Mouse (Mus musculus): Measurements from ENCODE around the gene Ano1. TPM values are rescaled to one million over a fixed set of nuclear protein-coding genes. Genes with fewer than 3 reads are reported as not detected.

Ano1 gene
- polyA plus RNA-seq, 1 experiment from 2014 or later, result 4.2 TPM

DNA sequence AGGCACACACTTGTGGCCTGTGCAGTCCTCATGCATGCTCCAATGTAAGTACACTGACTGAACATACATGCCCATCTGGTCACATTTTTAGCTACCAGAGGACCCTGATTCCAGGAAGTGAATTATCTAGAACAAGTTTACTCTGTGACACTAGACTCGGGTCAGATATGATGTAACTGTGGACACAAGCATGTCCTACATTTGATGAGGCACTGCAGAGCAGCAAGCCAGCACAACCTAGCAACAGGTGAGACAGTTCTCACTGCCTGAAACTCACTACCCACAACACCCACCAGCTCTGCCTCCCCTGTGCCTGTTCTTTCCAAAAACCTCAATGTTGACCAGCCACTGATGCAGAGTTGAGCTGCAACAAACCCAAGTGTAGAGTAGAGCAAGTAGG, 201.0 kb downstream of the Ano1 start:
- Histone ChIP-seq H3K4me1 (peaks cover 38% of the 10 kb centered on the region), H3K27ac (replicated peaks) (no peak overlapping the region), H3K36me3 (peaks cover 27% of the 10 kb centered on the region), H3K4me2 (no peak overlapping the region), H3K4me3 (replicated peaks) (no peak overlapping the region), H3K27me3 (replicated peaks) (0 out of 2 replicates have a peak, but pooled peaks cover 7% of the 10 kb centered on the region), H3K9ac (replicated peaks) (no peak overlapping the region), H3K9me3 (replicated peaks) (no peaks in the 10 kb centered on the region)
- WGBS, result 88% methylated on average over 1 of the region's 1 CpGs
- no peak for ATAC-seq (ENCODE audit: low FRiP score)

DNA sequence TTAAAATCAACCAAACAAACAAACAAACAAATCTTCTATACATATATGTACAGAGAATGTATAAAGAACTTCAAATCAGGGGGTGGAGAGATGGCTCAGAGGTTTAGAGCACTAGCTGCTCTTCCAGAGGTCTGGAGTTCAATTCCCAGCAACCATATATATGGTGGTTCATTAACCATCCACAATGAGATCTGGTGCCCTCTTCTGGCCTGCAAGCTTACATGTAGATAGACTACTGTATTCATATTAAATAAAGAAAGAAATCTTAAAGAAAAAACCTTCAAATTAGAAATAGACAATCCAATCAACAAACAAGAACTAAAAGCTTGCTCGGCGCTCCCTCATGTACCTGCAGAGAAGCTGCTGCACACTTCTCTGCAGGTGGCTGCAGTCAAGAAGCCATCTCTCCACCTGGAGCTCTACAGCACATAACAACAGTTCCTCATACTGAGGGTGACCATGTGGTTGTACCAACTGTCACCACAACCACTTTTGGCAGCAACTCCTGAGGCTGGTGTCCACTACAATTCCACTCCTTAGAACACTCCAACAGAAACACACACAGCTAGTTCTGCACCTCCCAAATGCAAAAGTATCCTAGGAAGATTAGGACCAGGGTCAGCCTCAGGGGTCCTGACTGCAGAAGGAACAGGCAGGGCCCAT, 201.7 kb downstream of the Ano1 start:
- Histone ChIP-seq H3K4me1 (peaks cover 41% of the 10 kb centered on the region), H3K9ac (replicated peaks) (no peak overlapping the region), H3K4me3 (replicated peaks) (no peak overlapping the region), H3K36me3 (peaks cover 27% of the 10 kb centered on the region), H3K27me3 (replicated peaks) (no peaks in the 10 kb centered on the region), H3K27ac (replicated peaks) (no peak overlapping the region), H3K9me3 (replicated peaks) (no peaks in the 10 kb centered on the region), H3K4me2 (no peak overlapping the region)
- 99% methylated on average over 2 of the region's 2 CpGs for WGBS
- no peak for ATAC-seq (ENCODE audit: low FRiP score)

DNA sequence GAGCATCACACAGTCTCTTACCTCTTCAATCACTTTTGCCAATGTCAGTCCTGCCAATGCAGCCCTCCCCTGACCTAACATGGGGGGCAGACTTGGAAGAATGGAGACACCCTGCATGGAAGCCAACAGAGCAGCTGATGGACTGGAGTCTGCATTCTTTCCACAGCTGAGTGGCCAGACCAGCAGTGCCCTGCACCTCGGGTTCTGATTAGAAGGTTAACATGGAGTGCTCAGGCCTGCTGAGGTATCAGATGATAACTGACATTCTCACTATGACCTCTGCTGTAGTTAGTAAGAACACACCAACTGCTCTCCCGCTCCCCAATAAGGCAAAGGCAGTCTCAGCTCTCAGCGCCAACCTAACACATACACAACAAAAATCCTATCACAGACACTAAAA, 206.5 kb downstream of the Ano1 start:
- 92% methylated on average over 3 of the region's 3 CpGs for WGBS
- Histone ChIP-seq H3K4me2 (no peak overlapping the region), H3K9me3 (replicated peaks) (no peaks in the 10 kb centered on the region), H3K4me3 (replicated peaks) (no peak overlapping the region), H3K4me1 (peaks cover 8% of the 10 kb centered on the region), H3K27ac (replicated peaks) (no peak overlapping the region), H3K27me3 (replicated peaks) (no peaks in the 10 kb centered on the region), H3K36me3 (peaks cover 16% of the 10 kb centered on the region), H3K9ac (replicated peaks) (no peak overlapping the region)
- ATAC-seq (ENCODE audit: low FRiP score), result no peak

DNA sequence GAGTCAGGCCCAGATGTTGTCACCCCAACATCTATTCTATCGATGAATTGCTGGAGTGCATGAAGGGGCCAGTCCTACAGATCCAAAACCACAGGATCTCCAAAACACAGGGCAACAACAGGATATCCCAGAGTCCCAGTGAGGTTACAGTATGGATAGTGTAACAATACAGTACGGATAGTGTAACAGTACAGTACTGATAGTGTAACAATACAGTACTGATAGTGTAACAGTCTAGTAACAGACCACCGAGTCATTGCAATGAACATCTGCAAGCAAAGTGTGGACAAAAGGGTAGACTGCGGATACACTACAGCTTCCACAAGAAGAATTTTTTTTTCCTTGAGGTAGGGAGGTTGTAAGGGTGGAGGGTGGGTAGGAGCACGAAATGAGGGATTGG, 210.4 kb downstream of the Ano1 start:
- no peak for ATAC-seq (ENCODE audit: low FRiP score)
- H3K4me2 ChIP-seq, result no peak overlapping the region
- no peaks in the 10 kb centered on the region for H3K36me3 ChIP-seq
- H3K27me3 ChIP-seq (replicated peaks), result no peaks in the 10 kb centered on the region
- WGBS, result 93% methylated on average over 5 of the region's 5 CpGs
- no peaks in the 10 kb centered on the region for H3K9me3 ChIP-seq (replicated peaks)
- H3K4me3 ChIP-seq (replicated peaks), result no peak overlapping the region
- peaks cover 18% of the 10 kb centered on the region; the same call in 1 of the 2 replicates for H3K4me1 ChIP-seq
- H3K27ac ChIP-seq (replicated peaks), result no peak overlapping the region
- H3K9ac ChIP-seq (replicated peaks), result no peak overlapping the region

DNA sequence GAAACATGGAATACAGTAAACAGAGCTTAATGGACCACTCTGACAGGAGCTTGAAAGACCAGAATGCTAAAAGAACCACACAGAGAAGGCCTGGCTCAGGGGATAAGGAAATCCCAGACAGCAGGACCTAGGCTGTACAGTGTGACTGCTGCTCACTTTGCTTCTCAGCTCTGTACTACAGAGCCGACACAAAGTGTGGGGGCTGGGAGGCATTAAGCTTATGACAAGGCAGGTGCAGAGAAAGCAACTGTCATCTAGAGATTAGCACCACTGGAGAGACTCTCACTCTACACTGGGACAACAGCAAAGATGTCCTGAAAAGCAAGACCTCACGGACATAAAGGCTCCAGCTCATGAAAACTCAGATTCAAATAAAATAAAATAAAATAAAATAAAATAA, 212.6 kb downstream of the Ano1 start:
- Histone ChIP-seq H3K4me1 (peaks cover 12% of the 10 kb centered on the region; the same call in 1 of the 2 replicates), H3K4me3 (replicated peaks) (no peak overlapping the region), H3K27me3 (replicated peaks) (no peaks in the 10 kb centered on the region), H3K9me3 (replicated peaks) (no peaks in the 10 kb centered on the region), H3K4me2 (no peak overlapping the region), H3K9ac (replicated peaks) (no peak overlapping the region), H3K36me3 (no peaks in the 10 kb centered on the region), H3K27ac (replicated peaks) (no peak overlapping the region)
- 82% methylated on average over 2 of the region's 2 CpGs for WGBS
- ATAC-seq (ENCODE audit: low FRiP score), result no peak

Other genes starting within 250 kb of the Ano1 start
- 22.3 and 25.6 TPM in 2 replicates for gene Ppfia1, start 198.2 kb downstream of the Ano1 start, polyA plus RNA-seq (2015; fragmentation: Nextera tagmentation; extraction: Ambion mirVana)
- gene Fadd, start 169.5 kb downstream of the Ano1 start, polyA plus RNA-seq (2015; fragmentation: Nextera tagmentation; extraction: Ambion mirVana), result 4.9 and 5.5 TPM in 2 replicates
- gene Fgf3, start 86.1 kb upstream of the Ano1 start, polyA plus RNA-seq (2015; fragmentation: Nextera tagmentation; extraction: Ambion mirVana), result 0.28 and 1.2 TPM in 2 replicates
- not detected in 2 replicates for gene Fgf4, start 95.4 kb upstream of the Ano1 start, polyA plus RNA-seq (2015; fragmentation: Nextera tagmentation; extraction: Ambion mirVana)
- gene Fgf15, start 144.6 kb upstream of the Ano1 start, polyA plus RNA-seq (2015; fragmentation: Nextera tagmentation; extraction: Ambion mirVana), result 5.4 and 7.8 TPM in 2 replicates
- gene LTO1, start 163.1 kb upstream of the Ano1 start, polyA plus RNA-seq (2015; fragmentation: Nextera tagmentation; extraction: Ambion mirVana), result 32.6 and 32.8 TPM in 2 replicates
- 19.2 and 27.4 TPM in 2 replicates for gene Ccnd1, start 188.0 kb upstream of the Ano1 start, polyA plus RNA-seq (2015; fragmentation: Nextera tagmentation; extraction: Ambion mirVana)